23 mouse cellular contexts compared by ENCODE assay signal in genomic region chr11:64317458-64317857, GRCm38 (mm10).
DNase-seq lines count a peak whose midpoint lies in the region; ATAC-seq and TF ChIP-seq lines count a peak whose summit lies in the region.
"Had no signal": no experiment of that assay in that cellular context is flagged by ENCODE, and none has a peak within 500 bp of the region (broad histone marks: within the 10 kb centered on the region; RNA-seq: fewer than 3 reads in every experiment).

No protein-coding gene starts in this region.

- H3K4me1 ChIP-seq in embryonic facial prominence, embryonic 14.5 days (ENCODE audit: control insufficient read depth, insufficient read depth, low read length) = no peaks in the 10 kb centered on the region
- peaks cover 3% of the 10 kb centered on the region; the same call in 1 of the 2 replicates for H3K4me1 ChIP-seq in embryonic facial prominence, embryonic 10.5 days
- peaks cover 31% of the 10 kb centered on the region for H3K4me1 ChIP-seq in limb, embryonic 13.5 days
- H3K4me1 ChIP-seq in limb, embryonic 10.5 days = peaks cover 6% of the 10 kb centered on the region; the same call in 1 of the 2 replicates
- H3K4me1 ChIP-seq in limb, embryonic 14.5 days (ENCODE audit: control insufficient read depth, insufficient read depth, low read length) = peaks cover 21% of the 10 kb centered on the region
- H3K4me1 ChIP-seq: forebrain, embryonic 15.5 days had no signal

- H3K27me3 ChIP-seq in embryonic facial prominence, embryonic 14.5 days (replicated peaks; ENCODE audit: control insufficient read depth, insufficient read depth, low read length) = no peaks in the 10 kb centered on the region
- H3K27me3 ChIP-seq in embryonic facial prominence, embryonic 10.5 days (replicated peaks; ENCODE audit: low read depth, poor library complexity, severe bottlenecking) = no peaks in the 10 kb centered on the region
- H3K27me3 ChIP-seq in limb, embryonic 13.5 days = peaks cover 11% of the 10 kb centered on the region
- no peaks in the 10 kb centered on the region for H3K27me3 ChIP-seq in limb, embryonic 10.5 days (ENCODE audit: low read depth, poor library complexity, severe bottlenecking)
- H3K27me3 ChIP-seq in limb, embryonic 14.5 days (ENCODE audit: control insufficient read depth, insufficient read depth, low read length) = no peaks in the 10 kb centered on the region
- H3K27me3 ChIP-seq: CH12.LX; embryonic facial prominence, embryonic 13.5 days; forebrain, embryonic 13.5 days; forebrain, embryonic 15.5 days had no signal

- H3K9ac ChIP-seq in embryonic facial prominence, embryonic 14.5 days (ENCODE audit: low read depth, low read length) = no peak overlapping the region
- no peak overlapping the region for H3K9ac ChIP-seq in limb, embryonic 13.5 days
- H3K9ac ChIP-seq in limb, embryonic 14.5 days (ENCODE audit: low read depth, low read length, severe bottlenecking) = no peak overlapping the region
- H3K9ac ChIP-seq: embryonic facial prominence, embryonic 13.5 days; forebrain, embryonic 13.5 days; forebrain, embryonic 15.5 days; forebrain, postnatal 0 days had no signal

- H3K4me3 ChIP-seq in embryonic facial prominence, embryonic 14.5 days (ENCODE audit: low read depth, low read length) = no peak overlapping the region
- H3K4me3 ChIP-seq in embryonic facial prominence, embryonic 10.5 days = no peak overlapping the region
- H3K4me3 ChIP-seq in limb, embryonic 13.5 days = no peak overlapping the region
- no peak overlapping the region for H3K4me3 ChIP-seq in limb, embryonic 10.5 days
- H3K4me3 ChIP-seq in limb, embryonic 14.5 days (replicated peaks; ENCODE audit: low read length) = no peak overlapping the region
- H3K4me3 ChIP-seq: embryonic facial prominence, embryonic 13.5 days; forebrain, embryonic 13.5 days; forebrain, embryonic 15.5 days had no signal

- no peak overlapping the region for H3K4me2 ChIP-seq in embryonic facial prominence, embryonic 14.5 days (ENCODE audit: low read depth, low read length)
- H3K4me2 ChIP-seq in limb, embryonic 13.5 days (replicated peaks) = peak overlapping the region; percentile 23; the same call in 1 of the 2 replicates
- no peak overlapping the region for H3K4me2 ChIP-seq in limb, embryonic 14.5 days (replicated peaks; ENCODE audit: low read depth, low read length, severe bottlenecking)
- H3K4me2 ChIP-seq: embryonic facial prominence, embryonic 13.5 days; forebrain, embryonic 13.5 days; forebrain, embryonic 15.5 days had no signal

- ATAC-seq in embryonic facial prominence, embryonic 14.5 days (ENCODE audit: low read depth) = no peak
- no peak for ATAC-seq in limb, embryonic 13.5 days (ENCODE audit: low FRiP score, low read depth)
- no peak for ATAC-seq in limb, embryonic 14.5 days (ENCODE audit: low FRiP score, low read depth)
- ATAC-seq: activated CD4-positive, CD25-positive, alpha-beta regulatory T cell, adult 4 months; CD4-positive, CD25-positive, alpha-beta regulatory T cell, adult 4 months; forebrain, embryonic 13.5 days; forebrain, embryonic 15.5 days; forebrain, postnatal 0 days; Patski had no signal

- DNase-seq in embryonic facial prominence, embryonic 14.5 days (ENCODE audit: low spot score) = peak; percentile 53
- DNase-seq in embryonic facial prominence, embryonic 10.5 days (ENCODE audit: low spot score) = no peak
- no peak for DNase-seq in limb, embryonic 10.5 days (ENCODE audit: low spot score)
- peak; percentile 53 for DNase-seq in limb, embryonic 14.5 days (ENCODE audit: low spot score)
- DNase-seq: adrenal gland, adult 8-10 months; adrenal gland, postnatal 14 days; adrenal gland, postnatal 36 days; B cell, adult 2 months; cerebellum, adult 11-12 months; cerebellum, adult 2 months; cerebellum, adult 9-10 months; cerebellum, postnatal 10 days; cerebellum, postnatal 25 days; forebrain, postnatal 0 days had no signal

- TF ChIP-seq POLR2A in limb, embryonic 14.5 days (IDR thresholded peaks at IDR 0.05; ENCODE audit: borderline replicate concordance, extremely low read depth, insufficient read depth, insufficient read length) = no peak

- 50% methylated on average over 6 of the region's 6 CpGs for WGBS in embryonic facial prominence, embryonic 14.5 days
- WGBS in embryonic facial prominence, embryonic 10.5 days = 85% methylated on average over 6 of the region's 6 CpGs
- WGBS in limb, embryonic 13.5 days = 47% methylated on average over 6 of the region's 6 CpGs
- 89% methylated on average over 6 of the region's 6 CpGs for WGBS in limb, embryonic 10.5 days
- 45% methylated on average over 6 of the region's 6 CpGs for WGBS in limb, embryonic 14.5 days

- H3K27ac ChIP-seq in embryonic facial prominence, embryonic 14.5 days (replicated peaks; ENCODE audit: low read depth, low read length) = no peak overlapping the region
- H3K27ac ChIP-seq in embryonic facial prominence, embryonic 10.5 days (replicated peaks) = no peak overlapping the region
- no peak overlapping the region; the same call in 1 of the 2 replicates for H3K27ac ChIP-seq in limb, embryonic 13.5 days
- no peak overlapping the region for H3K27ac ChIP-seq in limb, embryonic 10.5 days
- H3K27ac ChIP-seq in limb, embryonic 14.5 days (replicated peaks; ENCODE audit: low read depth, low read length) = peak overlapping the region; percentile 39; the same call in 1 of the 2 replicates
- H3K27ac ChIP-seq: embryonic facial prominence, embryonic 13.5 days; forebrain, embryonic 13.5 days; forebrain, embryonic 15.5 days had no signal

- no peaks in the 10 kb centered on the region for H3K9me3 ChIP-seq in embryonic facial prominence, embryonic 14.5 days (ENCODE audit: control insufficient read depth, low read length)
- no peaks in the 10 kb centered on the region for H3K9me3 ChIP-seq in embryonic facial prominence, embryonic 10.5 days
- no peaks in the 10 kb centered on the region for H3K9me3 ChIP-seq in limb, embryonic 13.5 days
- H3K9me3 ChIP-seq in limb, embryonic 10.5 days (replicated peaks) = no peaks in the 10 kb centered on the region
- no peaks in the 10 kb centered on the region for H3K9me3 ChIP-seq in limb, embryonic 14.5 days (ENCODE audit: control insufficient read depth, low read length)
- H3K9me3 ChIP-seq: embryonic facial prominence, embryonic 13.5 days; forebrain, embryonic 13.5 days; forebrain, embryonic 15.5 days; G1E had no signal

- H3K36me3 ChIP-seq in embryonic facial prominence, embryonic 14.5 days (ENCODE audit: control insufficient read depth, insufficient read depth, low read length) = no peaks in the 10 kb centered on the region
- H3K36me3 ChIP-seq in embryonic facial prominence, embryonic 10.5 days (replicated peaks) = no peaks in the 10 kb centered on the region
- no peaks in the 10 kb centered on the region for H3K36me3 ChIP-seq in limb, embryonic 13.5 days
- no peaks in the 10 kb centered on the region for H3K36me3 ChIP-seq in limb, embryonic 10.5 days
- no peaks in the 10 kb centered on the region for H3K36me3 ChIP-seq in limb, embryonic 14.5 days (ENCODE audit: control insufficient read depth, insufficient read depth, low read length)
- H3K36me3 ChIP-seq: embryonic facial prominence, embryonic 13.5 days; forebrain, embryonic 15.5 days; G1E had no signal

Comparison
In these comparisons a context has a peak if more than half of its experiments do, and no peak if none do; other contexts are left out.
1. DNase-seq: peak in embryonic facial prominence, embryonic 14.5 days (single experiment) and limb, embryonic 14.5 days (single experiment); none in embryonic facial prominence, embryonic 10.5 days (single experiment) and limb, embryonic 10.5 days (single experiment).